Mouse (Mus musculus): ENCODE measurements around the gene Erp27.

- TF ChIP-seq CTCF (IDR thresholded peaks at IDR 0.05; ENCODE audit: borderline replicate concordance, insufficient read depth, low read length) (no peak), POLR2A (IDR thresholded peaks at IDR 0.05; ENCODE audit: low read depth, low read length) (no peak)
Measured at GRCm38 (mm10) chr6:136910247-136910890, 11.6 kb downstream of the Erp27 start.

Data from embryonic fibroblast, embryonic 13.5 days (primary cell).